Mouse (Mus musculus) bone marrow, adult 2 months (tissue): Measurements from ENCODE around the gene Dnah14. TPM values are rescaled to one million over a fixed set of nuclear protein-coding genes. Genes with fewer than 3 reads are reported as not detected.
A peak's percentile ranks its signal among the peaks of the same experiment; 100 is the strongest.

Experiments
- H3K27ac ChIP-seq: fragments of 200-500 bp; 2 replicates; pipeline ENCODE4 v1.5.1; 2012; ENCODE audit warnings: low read depth, mild to moderate bottlenecking, control low read depth, inconsistent platforms, low read length; ENCODE audit not compliant: control insufficient read depth, poor library complexity, insufficient read depth
- H3K4me1 ChIP-seq: fragments of 200-500 bp; 2 replicates; pipeline ENCODE4 v1.6.1; 2011; ENCODE audit warnings: low read length; ENCODE audit not compliant: control insufficient read depth, insufficient read depth
- H3K4me3 ChIP-seq: fragments of 200-500 bp; replicated peaks from 2 replicates; pipeline ENCODE3; 2011; ENCODE audit warnings: mild to moderate bottlenecking, low read depth, low read length, control low read depth; ENCODE audit not compliant: control insufficient read depth
- CTCF ChIP-seq: fragments of 200-500 bp; IDR thresholded peaks from 2 replicates; pipeline ENCODE4 v1.5.1; 2011; ENCODE audit warnings: low read length, control low read depth; ENCODE audit not compliant: control insufficient read depth, insufficient read depth
- POLR2A ChIP-seq: fragments of 200-500 bp; IDR thresholded peaks from 2 replicates; pipeline ENCODE4 v1.6.1; 2011; ENCODE audit warnings: low read depth, mild to moderate bottlenecking, control low read depth, low read length, borderline replicate concordance; ENCODE audit not compliant: control insufficient read depth
- WGBS: fragments of 180-500 bp; shearing (Covaris S2); methylation state at CpG from one replicate; pipeline ENCODE4 v1.1.7; 2018; 5-methylcytosine and 5-hydroxymethylcytosine counted together
- polyA plus RNA-seq: library from polyadenylated mRNA; stranded (reverse); fragments of >200 nt; gene quantifications from 2 replicates; pipeline ENCODE4 v1.2.4, GENCODE M21; 2011; ENCODE audit warnings: low replicate concordance; ENCODE audit not compliant: missing spikeins, insufficient read depth, insufficient read length

Gene Dnah14
- polyA plus RNA-seq, 1 experiment = not detected

DNA sequence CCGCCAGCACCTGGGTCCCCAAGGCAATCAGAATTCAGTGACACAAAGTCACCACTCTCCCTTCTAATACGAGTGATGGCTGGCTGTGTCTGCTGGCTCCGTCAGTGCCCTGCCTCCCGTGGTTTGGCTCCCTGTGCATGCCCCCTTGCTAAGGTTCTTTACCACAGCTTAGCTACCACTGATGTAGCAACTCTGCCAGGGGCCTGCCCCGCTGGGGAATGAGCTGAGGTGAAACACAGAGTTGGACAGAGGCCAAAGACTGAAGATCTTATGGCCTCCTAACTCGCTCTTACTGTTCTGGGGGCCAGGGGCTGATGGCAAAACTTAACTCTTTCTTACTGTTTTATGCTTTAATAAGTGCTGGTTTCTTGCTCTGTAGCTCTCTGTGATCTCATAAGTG lies 213.6 kb downstream of the Dnah14 start:
- no peak overlapping the region for H3K4me3 ChIP-seq
- H3K27ac ChIP-seq = no peak overlapping the region
- WGBS = 30% methylated on average over 6 of the region's 6 CpGs
- TF ChIP-seq POLR2A = no peak
- TF ChIP-seq CTCF = no peak
- H3K4me1 ChIP-seq = no peaks in the 10 kb centered on the region

GRCm38 (mm10) chr1:181793541-181793940 lies 217.2 kb downstream of the Dnah14 start:
- H3K4me3 ChIP-seq = no peak overlapping the region
- no peaks in the 10 kb centered on the region for H3K4me1 ChIP-seq
- 47% methylated on average over 2 of the region's 2 CpGs for WGBS
- no peak overlapping the region for H3K27ac ChIP-seq
- TF ChIP-seq CTCF (no peak), POLR2A (no peak)

GRCm38 (mm10) chr1:181799911-181800310 lies 223.6 kb downstream of the Dnah14 start:
- Histone ChIP-seq H3K4me1 (no peaks in the 10 kb centered on the region), H3K4me3 (no peak overlapping the region), H3K27ac (no peak overlapping the region)
- TF ChIP-seq CTCF (no peak), POLR2A (no peak)
- 75% methylated on average over 3 of the region's 3 CpGs for WGBS

DNA sequence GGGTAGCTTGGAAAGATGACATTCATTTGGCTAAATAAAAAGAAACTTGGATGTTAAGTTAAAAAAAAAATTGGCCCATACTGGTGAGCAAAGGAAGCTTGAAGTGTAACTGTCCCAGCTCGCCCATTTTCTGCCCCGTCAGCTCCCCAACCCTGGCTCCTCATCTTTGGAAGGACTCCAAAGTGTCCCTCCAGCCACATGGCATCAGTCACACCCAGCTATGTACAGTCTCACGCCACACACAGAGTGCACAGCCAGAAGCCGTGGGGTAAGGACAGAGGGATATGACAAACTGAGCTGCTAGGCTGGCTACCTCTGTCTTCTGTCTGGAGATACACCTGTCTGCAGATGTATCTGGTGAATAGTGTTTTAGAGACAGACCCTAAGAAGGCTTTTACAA lies 224.3 kb downstream of the Dnah14 start:
- TF ChIP-seq POLR2A = no peak
- no peak for TF ChIP-seq CTCF
- Histone ChIP-seq H3K4me1 (no peaks in the 10 kb centered on the region), H3K4me3 (no peak overlapping the region), H3K27ac (no peak overlapping the region)
- 81% methylated on average over 4 of the region's 4 CpGs for WGBS

- no peak overlapping the region for H3K4me3 ChIP-seq
- no peak overlapping the region for H3K27ac ChIP-seq
- 67% methylated on average over 18 of the region's 18 CpGs for WGBS
- H3K4me1 ChIP-seq = no peaks in the 10 kb centered on the region; the same call in 1 of the 2 replicates
- TF ChIP-seq POLR2A = no peak
- TF ChIP-seq CTCF = no peak
These were observed 235.3 kb downstream of the Dnah14 start for GRCm38 (mm10) chr1:181811481-181812223.

DNA sequence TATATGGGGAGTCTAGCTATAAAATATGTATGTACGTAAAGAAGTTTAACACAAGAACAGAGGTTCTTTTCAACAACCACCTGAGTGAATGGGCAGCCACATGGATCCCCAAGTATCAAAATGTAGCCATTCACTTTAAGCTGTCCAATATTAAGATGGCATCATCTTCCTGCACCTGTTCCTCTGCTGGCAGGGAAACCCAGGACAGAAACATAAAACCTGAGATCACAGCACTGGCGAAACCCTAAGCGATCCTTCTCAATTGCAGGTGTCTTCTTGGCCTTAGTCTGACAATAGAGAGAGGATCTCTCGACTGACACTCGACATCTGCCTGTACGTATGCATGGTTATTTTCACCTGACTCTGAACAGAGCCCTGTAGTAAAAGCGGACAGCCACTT lies 250.4 kb downstream of the Dnah14 start:
- no peaks in the 10 kb centered on the region for H3K4me1 ChIP-seq
- 97% methylated on average over 7 of the region's 7 CpGs for WGBS
- no peak overlapping the region for H3K27ac ChIP-seq
- no peak overlapping the region for H3K4me3 ChIP-seq
- TF ChIP-seq CTCF (no peak), POLR2A (no peak)

DNA sequence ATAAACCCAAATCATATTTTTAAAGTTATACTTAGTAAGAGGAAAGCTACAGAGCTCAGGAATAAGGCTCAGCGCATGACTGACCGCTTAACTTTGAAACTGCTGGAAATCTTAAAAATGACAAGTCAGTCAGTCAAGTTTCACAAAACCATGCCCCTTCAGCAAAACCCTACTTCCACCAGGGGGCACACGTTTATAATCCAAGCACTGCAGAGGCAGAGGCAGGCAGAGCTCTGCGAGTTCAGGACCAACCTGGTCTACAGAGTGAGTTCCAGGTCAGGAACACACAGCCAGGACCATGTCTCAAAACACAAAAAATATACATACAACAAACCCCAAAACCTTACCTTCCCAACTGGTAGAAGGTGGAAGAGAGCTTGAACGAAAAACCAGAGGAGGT lies 252.0 kb downstream of the Dnah14 start:
- no peak for TF ChIP-seq POLR2A
- peak; percentile 47; the same call in 1 of the 2 replicates for TF ChIP-seq CTCF

GRCm38 (mm10) chr1:181832720-181833119 lies 256.4 kb downstream of the Dnah14 start:
- H3K4me3 ChIP-seq = no peak overlapping the region
- TF ChIP-seq CTCF (no peak), POLR2A (no peak)
- no peak overlapping the region for H3K27ac ChIP-seq
- 93% methylated on average over 5 of the region's 5 CpGs for WGBS
- H3K4me1 ChIP-seq = no peaks in the 10 kb centered on the region

More for the DNA sequence above, 252.0 kb downstream of the Dnah14 start:
- H3K27ac ChIP-seq = no peak overlapping the region
- 79% methylated on average over 5 of the region's 5 CpGs for WGBS
- no peak overlapping the region for H3K4me3 ChIP-seq
- H3K4me1 ChIP-seq = no peaks in the 10 kb centered on the region

GRCm38 (mm10) chr1:181833143-181833542 lies 256.8 kb downstream of the Dnah14 start:
- WGBS = 86% methylated on average over 6 of the region's 6 CpGs
- H3K4me3 ChIP-seq = no peak overlapping the region
- H3K27ac ChIP-seq = no peak overlapping the region
- no peaks in the 10 kb centered on the region; the same call in 1 of the 2 replicates for H3K4me1 ChIP-seq
- no peak for TF ChIP-seq POLR2A
